Mouse (Mus musculus) neural tube, embryonic 11.5 days (tissue): Measurements from ENCODE around the gene Hist1h4k. TPM values are rescaled to one million over a fixed set of nuclear protein-coding genes. Genes with fewer than 3 reads are reported as not detected.
A peak's percentile ranks its signal among the peaks of the same experiment; 100 is the strongest.
"Not testable (repeated sequence)": the region's sequence is repeated elsewhere in the genome, so short reads cannot be mapped to it uniquely, and the experiment has no call there.

Experiments used
- ATAC-seq: fragments of 200-750 bp; cut with Nextera tagmentation; 2 replicates; pipeline ENCODE4 v1.8.0; 2017; ENCODE audit warnings: moderate number of reproducible peaks, mild to moderate bottlenecking, moderate TSS enrichment, moderate library complexity; ENCODE audit not compliant: insufficient read depth, low FRiP score, low TSS enrichment
- DNase-seq: peaks from one replicate; pipeline ENCODE4 v3.0.0-alpha.2; 2015; ENCODE audit warnings: low spot score
- H3K27ac ChIP-seq: fragments of 300-500 bp; sonication (generic); 2 replicates; pipeline ENCODE4 v1.5.1; 2014; ENCODE audit warnings: low read depth, mild to moderate bottlenecking, low read length
- H3K27me3 ChIP-seq: fragments of 300-500 bp; sonication (generic); 2 replicates; pipeline ENCODE4 v1.6.1; 2014; ENCODE audit warnings: mild to moderate bottlenecking, low read length, mixed read lengths; ENCODE audit not compliant: control insufficient read depth, insufficient read depth
- H3K36me3 ChIP-seq: fragments of 300-500 bp; sonication (generic); 2 replicates; pipeline ENCODE4 v1.6.1; 2014; ENCODE audit warnings: mild to moderate bottlenecking, low read length, moderate library complexity, mixed read lengths; ENCODE audit not compliant: control insufficient read depth, insufficient read depth
- H3K4me1 ChIP-seq: fragments of 300-500 bp; sonication (generic); 2 replicates; pipeline ENCODE4 v1.6.1; 2014; ENCODE audit warnings: low read length, mixed read lengths; ENCODE audit not compliant: control insufficient read depth, insufficient read depth
- H3K4me2 ChIP-seq: fragments of 300-500 bp; sonication (generic); 2 replicates; pipeline ENCODE4 v1.6.1; 2014; ENCODE audit warnings: low read depth, mild to moderate bottlenecking, moderate library complexity
- H3K4me3 ChIP-seq: fragments of 300-500 bp; sonication (generic); 2 replicates; pipeline ENCODE4 v1.5.1; 2014; ENCODE audit warnings: low read depth, low read length
- H3K9ac ChIP-seq: fragments of 300-500 bp; sonication (generic); 2 replicates; pipeline ENCODE4 v1.6.1; 2014; ENCODE audit warnings: mild to moderate bottlenecking, low read length
- H3K9me3 ChIP-seq: fragments of 300-500 bp; sonication (generic); 2 replicates; pipeline ENCODE4 v1.6.1; 2016; ENCODE audit warnings: low read length; ENCODE audit not compliant: control insufficient read depth
- WGBS: fragments of 180-500 bp; shearing (Covaris S2); extraction: QIAGEN DNeasy Blood & Tissue Kit; methylation state at CpG from one replicate; pipeline ENCODE4 v1.1.7; 2014; 5-methylcytosine and 5-hydroxymethylcytosine counted together
- polyA plus RNA-seq: library from polyadenylated mRNA; unstranded; fragments of >200 nt; fragmentation: Nextera tagmentation; extraction: Ambion mirVana; gene quantifications from 2 replicates; pipeline ENCODE4 v1.2.1, GENCODE M21; 2014

Hist1h4k gene
- polyA plus RNA-seq, 1 experiment from 2014 or later, result 1.8 TPM

GRCm38 (mm10) chr13:21786189-21786898, 36.0 kb upstream of the Hist1h4k start:
- DNase-seq (peak; percentile 42), ATAC-seq (no peak)
- H3K27ac ChIP-seq, result peak overlapping the region; percentile 81
- H3K36me3 ChIP-seq, result no peaks in the 10 kb centered on the region
- WGBS, result 4% methylated on average over 8 of the region's 8 CpGs
- H3K4me1 ChIP-seq, result peaks cover 18% of the 10 kb centered on the region; the same call in 1 of the 2 replicates
- H3K9ac ChIP-seq, result peak overlapping the region; percentile 57
- no peaks in the 10 kb centered on the region for H3K9me3 ChIP-seq
- no peaks in the 10 kb centered on the region for H3K27me3 ChIP-seq
- H3K4me2 ChIP-seq, result peak overlapping the region; percentile 43
- peak overlapping the region; percentile 25 for H3K4me3 ChIP-seq

GRCm38 (mm10) chr13:21784311-21784710, 34.0 kb upstream of the Hist1h4k start:
- ATAC-seq (no peak), DNase-seq (no peak)
- Histone ChIP-seq H3K4me1 (peaks cover 13% of the 10 kb centered on the region; the same call in 1 of the 2 replicates), H3K9me3 (no peaks in the 10 kb centered on the region), H3K36me3 (no peaks in the 10 kb centered on the region), H3K4me3 (no peak overlapping the region), H3K4me2 (peak overlapping the region; percentile 50), H3K27ac (peak overlapping the region; percentile 87), H3K9ac (peak overlapping the region; percentile 55), H3K27me3 (no peaks in the 10 kb centered on the region)
- WGBS, result 16% methylated on average over 6 of the region's 6 CpGs

DNA sequence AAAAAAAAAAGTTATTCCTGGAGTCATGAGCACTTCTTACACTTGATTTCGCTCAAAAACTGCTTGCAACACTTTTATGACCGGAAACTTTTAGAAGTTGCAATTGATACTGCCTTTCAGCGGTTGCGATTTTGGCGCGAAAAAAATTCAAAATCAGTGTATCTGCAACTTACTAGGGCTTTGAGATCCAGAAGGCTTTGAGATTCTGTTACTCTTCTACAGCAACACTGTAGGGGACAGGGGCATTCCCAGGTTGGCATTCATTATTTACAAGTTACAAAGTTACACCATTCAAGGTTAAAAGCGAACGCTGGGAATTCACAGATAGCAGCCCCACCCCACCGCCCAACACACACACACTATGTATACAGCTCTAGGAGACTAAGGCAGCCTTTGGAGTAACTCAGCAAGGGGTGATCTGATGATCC, 33.4 kb upstream of the Hist1h4k start:
- WGBS, result 3% methylated on average over 9 of the region's 9 CpGs
- Histone ChIP-seq H3K9me3 (no peaks in the 10 kb centered on the region), H3K36me3 (no peaks in the 10 kb centered on the region)

DNA sequence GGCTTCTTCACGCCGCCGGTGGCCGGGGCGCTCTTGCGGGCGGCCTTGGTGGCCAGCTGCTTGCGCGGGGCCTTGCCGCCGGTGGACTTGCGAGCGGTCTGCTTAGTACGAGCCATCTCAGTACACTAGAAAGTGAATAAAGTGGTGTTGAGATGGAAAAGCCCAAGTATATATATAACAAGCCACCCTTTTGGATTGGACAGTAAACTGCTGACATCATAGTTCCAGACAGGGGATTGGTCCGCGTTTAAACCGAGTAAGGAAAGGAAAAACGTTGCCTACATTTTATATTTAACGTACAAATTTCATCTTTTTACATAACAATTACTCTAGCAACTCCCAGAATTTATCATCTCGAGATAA, 32.9 kb upstream of the Hist1h4k start, which contains the start of gene Hist1h3i:
Gene Hist1h3i (minus strand): TSS at position 116 of the 363 bp plus-strand sequence.
- Histone ChIP-seq H3K27ac (peak within 1 kb of the TSS; percentile 87), H3K4me2 (peak within 1 kb of the TSS; percentile 66), H3K36me3 (no peaks in the 10 kb centered on the region), H3K4me1 (peaks cover 13% of the 10 kb centered on the region; the same call in 1 of the 2 replicates), H3K4me3 (peak within 1 kb of the TSS; percentile 38), H3K9me3 (no peaks in the 10 kb centered on the region), H3K9ac (peak within 1 kb of the TSS; percentile 60), H3K27me3 (no peaks in the 10 kb centered on the region)
- WGBS, result 0% methylated on average over 13 of the region's 20 CpGs
- peak; percentile 60 for ATAC-seq
- peak; percentile 68 for DNase-seq

More for the DNA sequence above, 33.4 kb upstream of the Hist1h4k start:
- Histone ChIP-seq H3K9ac (peak overlapping the region; percentile 55), H3K27me3 (no peaks in the 10 kb centered on the region), H3K27ac (peak overlapping the region; percentile 87), H3K4me2 (peak overlapping the region; percentile 50), H3K4me3 (peak overlapping the region; percentile 38), H3K4me1 (peaks cover 13% of the 10 kb centered on the region; the same call in 1 of the 2 replicates)
- ATAC-seq, result no peak
- DNase-seq, result peak; percentile 53

- H3K27me3 ChIP-seq, ATAC-seq, H3K36me3 ChIP-seq, H3K9me3 ChIP-seq: not testable (repeated sequence)
- Histone ChIP-seq H3K4me1 (peaks cover 13% of the 10 kb centered on the region; the same call in 1 of the 2 replicates), H3K27ac (peak overlapping the region; percentile 83), H3K4me2 (peak overlapping the region; percentile 66), H3K9ac (peak overlapping the region; percentile 60), H3K4me3 (peak overlapping the region; percentile 38)
- peak; percentile 53 for DNase-seq
- under 1% methylated on average over 14 of the region's 35 CpGs for WGBS
Observed at GRCm38 (mm10) chr13:21782361-21783254, 32.3 kb upstream of the Hist1h4k start.

- H3K4me1 ChIP-seq, result peaks cover 13% of the 10 kb centered on the region; the same call in 1 of the 2 replicates
- H3K9me3 ChIP-seq, result no peaks in the 10 kb centered on the region
- H3K27me3 ChIP-seq, result no peaks in the 10 kb centered on the region
- H3K36me3 ChIP-seq, result no peaks in the 10 kb centered on the region
- ATAC-seq, result no peak
- 89% methylated on average over 1 of the region's 1 CpGs for WGBS
- H3K4me2 ChIP-seq, result no peak overlapping the region
- no peak overlapping the region for H3K27ac ChIP-seq
- H3K4me3 ChIP-seq, result no peak overlapping the region
- no peak for DNase-seq
- H3K9ac ChIP-seq, result no peak overlapping the region
Observed at GRCm38 (mm10) chr13:21781639-21782038, 31.3 kb upstream of the Hist1h4k start.

GRCm38 (mm10) chr13:21781021-21781555, 30.8 kb upstream of the Hist1h4k start:
- Histone ChIP-seq H3K4me2 (peak overlapping the region; percentile 77), H3K4me1 (peaks cover 10% of the 10 kb centered on the region; the same call in 1 of the 2 replicates), H3K36me3 (no peaks in the 10 kb centered on the region), H3K9ac (no peak overlapping the region; the same call in 1 of the 2 replicates), H3K9me3 (no peaks in the 10 kb centered on the region), H3K4me3 (peak overlapping the region; percentile 37; the same call in 1 of the 2 replicates), H3K27ac (0 out of 2 replicates have a peak overlapping the region, but pooled peaks have one; percentile 29), H3K27me3 (no peaks in the 10 kb centered on the region)
- DNase-seq (no peak), ATAC-seq (no peak)
- WGBS, result 47% methylated on average over 6 of the region's 6 CpGs
